Mouse (Mus musculus) megakaryocyte, embryonic 14.5 days (primary cell): Measurements from ENCODE around the gene Olfr497.

Experiments
- FLI1 ChIP-seq: IDR thresholded peaks from 2 replicates; pipeline ENCODE4 v1.6.1; 2012; ENCODE audit warnings: low read length, inconsistent platforms, mixed read lengths
- GATA1 ChIP-seq: IDR thresholded peaks from 3 replicates; pipeline ENCODE4 v1.6.1; 2012; ENCODE audit warnings: mixed read lengths, low read length, inconsistent platforms, borderline replicate concordance

DNA sequence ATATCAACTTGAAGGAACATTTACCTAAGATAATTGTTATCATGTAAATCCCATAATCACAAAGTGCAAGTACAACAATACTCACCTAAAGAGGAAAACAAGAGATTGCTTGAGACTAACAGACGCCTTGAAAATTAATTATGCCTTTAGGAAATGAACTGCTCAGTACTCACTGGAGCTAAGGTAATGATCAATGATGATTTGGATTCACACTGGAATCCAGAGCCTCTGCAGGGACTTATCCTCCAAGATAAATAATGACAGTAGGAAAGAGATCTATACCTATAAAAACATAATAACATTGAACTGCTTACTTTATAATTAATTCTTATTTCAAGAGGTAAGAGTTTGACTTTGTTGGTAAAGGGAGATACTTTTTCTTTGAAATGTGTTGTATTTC, 27.4 kb upstream of the Olfr497 start, which contains the start of gene Olfr495:
- TF ChIP-seq GATA1 (no peak), FLI1 (no peak)
